Mouse (Mus musculus) heart, embryonic 14.5 days (tissue): ENCODE data around the gene Plagl1. TPM values are rescaled to one million over a fixed set of nuclear protein-coding genes. Genes with fewer than 3 reads are reported as not detected.
A peak's percentile ranks its signal among the peaks of the same experiment; 100 is the strongest.

ENCODE experiments used
- ATAC-seq: fragments of 200-750 bp; cut with Nextera tagmentation; 2 replicates; pipeline ENCODE4 v1.8.0; 2017; ENCODE audit warnings: low read depth, moderate TSS enrichment; ENCODE audit not compliant: insufficient number of reproducible peaks, insufficient read depth, low FRiP score
- H3K27ac ChIP-seq, 2 experiments: fragments of 200-500 bp in 1 of 2; fragments of 300-500 bp in 1 of 2; sonication (generic) in 1 of 2; replicated peaks in 1 of 2; 2 replicates each; pipeline ENCODE4 v1.5.1; 2012 to 2014; ENCODE audit warnings: low read depth in 2 of 2, low read length in 2 of 2, control low read depth in 1 of 2, mild to moderate bottlenecking in 1 of 2, mixed read lengths in 1 of 2; ENCODE audit not compliant: control insufficient read depth in 1 of 2, insufficient read depth in 1 of 2
- H3K27me3 ChIP-seq: fragments of 300-500 bp; sonication (generic); 2 replicates; pipeline ENCODE4 v1.6.1; 2014; ENCODE audit warnings: mild to moderate bottlenecking, low read length, control low read depth; ENCODE audit not compliant: control insufficient read depth, insufficient read depth
- H3K36me3 ChIP-seq: fragments of 300-500 bp; sonication (generic); 2 replicates; pipeline ENCODE4 v1.6.1; 2014; ENCODE audit warnings: mild to moderate bottlenecking, control low read depth, low read length, mixed read lengths; ENCODE audit not compliant: control insufficient read depth, insufficient read depth
- H3K4me1 ChIP-seq, 2 experiments: fragments of 200-500 bp in 1 of 2; fragments of 300-500 bp in 1 of 2; sonication (generic) in 1 of 2; 2 replicates each; pipeline ENCODE4 v1.6.1; 2012 to 2014; ENCODE audit warnings: low read length in 2 of 2, control low read depth in 1 of 2, mixed read lengths in 1 of 2; ENCODE audit not compliant: control insufficient read depth in 2 of 2, insufficient read depth in 2 of 2
- H3K4me2 ChIP-seq: fragments of 300-500 bp; sonication (generic); 2 replicates; pipeline ENCODE4 v1.6.1; 2014; ENCODE audit warnings: mild to moderate bottlenecking, low read length
- H3K4me3 ChIP-seq, 2 experiments: fragments of 200-500 bp in 1 of 2; fragments of 300-500 bp in 1 of 2; sonication (generic) in 1 of 2; 2 replicates each; pipeline ENCODE4 v1.5.1; 2012 to 2014; ENCODE audit warnings: low read length in 2 of 2, mild to moderate bottlenecking in 2 of 2, control low read depth in 1 of 2, low read depth in 1 of 2, moderate library complexity in 1 of 2; ENCODE audit not compliant: control insufficient read depth in 1 of 2, insufficient read depth in 1 of 2
- H3K9ac ChIP-seq: fragments of 300-500 bp; sonication (generic); 2 replicates; pipeline ENCODE4 v1.6.1; 2014; ENCODE audit warnings: mild to moderate bottlenecking, low read length
- H3K9me3 ChIP-seq: fragments of 300-500 bp; sonication (generic); 2 replicates; pipeline ENCODE4 v1.6.1; 2016; ENCODE audit warnings: low read length, control low read depth; ENCODE audit not compliant: control insufficient read depth
- WGBS: fragments of 180-500 bp; shearing (Covaris S2); extraction: QIAGEN DNeasy Blood & Tissue Kit; methylation state at CpG from one replicate; pipeline ENCODE4 v1.1.7; 2014; 5-methylcytosine and 5-hydroxymethylcytosine counted together
- polyA plus RNA-seq: library from polyadenylated mRNA; unstranded; fragments of >200 nt; fragmentation: Nextera tagmentation; extraction: Ambion mirVana; gene quantifications from 2 replicates; pipeline ENCODE4 v1.2.1, GENCODE M21; 2014

Gene Plagl1
- polyA plus RNA-seq, 1 experiment from 2014 or later = 279 TPM

DNA sequence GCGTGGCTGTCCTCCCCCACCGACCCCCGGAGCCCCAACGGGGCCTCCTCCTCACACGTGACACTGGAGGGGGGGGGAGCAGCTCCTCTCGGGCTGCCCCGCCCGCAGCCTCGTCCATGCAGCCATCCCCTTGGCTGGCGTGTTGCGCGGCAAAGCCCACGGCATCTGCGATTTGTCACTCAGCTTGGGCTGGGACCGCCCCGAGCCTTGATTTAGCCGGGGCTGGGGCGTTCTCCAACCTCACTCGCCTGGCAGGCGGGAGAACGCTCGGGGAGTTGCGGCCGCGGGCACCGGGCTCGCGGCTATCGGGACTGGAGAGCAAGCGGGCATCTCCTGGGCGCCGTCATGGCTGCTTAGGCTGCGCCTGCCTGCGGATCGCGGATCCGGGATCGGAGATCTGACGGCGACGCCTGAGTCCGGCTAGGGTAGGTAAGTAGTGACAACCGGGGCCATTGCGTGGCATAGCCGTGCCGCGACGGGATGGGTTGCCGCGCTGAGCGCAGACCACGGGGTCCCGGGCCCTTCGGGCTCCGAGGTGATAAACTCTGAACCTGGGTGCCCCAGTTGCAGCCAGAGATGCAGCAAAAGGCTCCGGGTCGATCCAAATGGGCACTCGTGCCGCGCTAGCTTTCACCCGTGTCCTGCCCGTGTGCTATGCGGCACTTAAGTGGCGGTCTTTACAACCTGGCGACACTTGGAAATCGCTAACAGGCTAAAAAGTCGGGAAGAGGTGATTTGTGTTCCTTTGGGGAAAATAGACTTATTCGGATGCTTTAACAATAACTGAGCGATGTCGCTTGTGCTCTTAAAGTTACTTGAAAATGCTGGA is 30.5 kb downstream of the Plagl1 start:
- Histone ChIP-seq H3K9ac (peak overlapping the region; percentile 82), H3K27ac (peak overlapping the region; percentile 64 to 73), H3K4me3 (peak overlapping the region; percentile 55 to 89), H3K27me3 (no peaks in the 10 kb centered on the region), H3K9me3 (peaks cover 32% of the 10 kb centered on the region), H3K36me3 (peaks cover 2% of the 10 kb centered on the region; the same call in 1 of the 2 replicates), H3K4me2 (peak overlapping the region; percentile 65), H3K4me1 (peaks cover 2 to 5% of the 10 kb centered on the region in 2 experiments; a peak in 1 of 4 replicates)
- peak; percentile 92 for ATAC-seq
- WGBS = 47% methylated on average over 70 of the region's 70 CpGs

DNA sequence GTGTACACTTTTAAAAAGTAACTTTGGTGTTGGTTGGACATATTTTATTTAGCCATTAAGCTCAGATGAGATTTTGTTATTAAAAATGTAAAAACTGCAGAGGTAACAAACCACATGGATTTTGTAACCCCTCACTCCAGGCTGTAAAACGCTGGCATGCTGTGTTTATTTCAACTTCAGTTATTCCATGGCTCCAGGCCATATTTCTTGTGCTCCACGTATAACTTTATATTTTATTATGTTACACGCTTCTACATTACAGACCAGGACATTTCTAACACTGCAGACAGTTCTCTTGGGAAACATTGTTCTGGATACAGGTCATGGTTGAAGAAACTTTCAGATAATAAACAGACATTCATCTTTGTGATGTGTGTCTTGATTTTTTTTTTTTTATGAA is 32.7 kb downstream of the Plagl1 start:
- Histone ChIP-seq H3K4me1 (peaks cover 2 to 5% of the 10 kb centered on the region in 2 experiments; a peak in 1 of 4 replicates), H3K4me3 (peak overlapping the region in 1 of 2 experiments; percentile 55; a peak in 3 of 4 replicates), H3K27ac (no peak overlapping the region), H3K4me2 (peak overlapping the region; percentile 65), H3K9ac (peak overlapping the region; percentile 67), H3K9me3 (peaks cover 32% of the 10 kb centered on the region), H3K36me3 (peaks cover 2% of the 10 kb centered on the region; the same call in 1 of the 2 replicates), H3K27me3 (no peaks in the 10 kb centered on the region)
- 60% methylated on average over 3 of the region's 3 CpGs for WGBS
- no peak for ATAC-seq

DNA sequence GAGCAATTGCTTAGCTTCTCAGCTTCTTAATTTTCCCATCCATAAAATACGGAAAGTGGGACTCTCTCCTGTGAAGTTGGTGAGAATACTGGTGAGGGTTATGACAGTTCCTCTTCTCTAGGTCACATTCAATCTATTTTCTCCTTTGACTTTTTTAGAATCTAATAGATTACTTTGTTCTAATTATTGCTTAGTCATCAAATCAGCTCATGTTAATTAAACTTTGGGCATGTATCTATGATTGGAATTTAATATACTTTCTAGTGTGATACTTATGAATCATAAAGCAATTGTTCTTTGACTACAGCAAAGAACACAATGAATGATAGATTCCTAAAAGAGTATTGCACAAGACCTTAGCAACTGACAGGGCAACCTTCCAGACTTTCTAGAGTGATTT is 38.6 kb downstream of the Plagl1 start:
- 73% methylated on average over 1 of the region's 1 CpGs for WGBS
- H3K9ac ChIP-seq = no peak overlapping the region

DNA sequence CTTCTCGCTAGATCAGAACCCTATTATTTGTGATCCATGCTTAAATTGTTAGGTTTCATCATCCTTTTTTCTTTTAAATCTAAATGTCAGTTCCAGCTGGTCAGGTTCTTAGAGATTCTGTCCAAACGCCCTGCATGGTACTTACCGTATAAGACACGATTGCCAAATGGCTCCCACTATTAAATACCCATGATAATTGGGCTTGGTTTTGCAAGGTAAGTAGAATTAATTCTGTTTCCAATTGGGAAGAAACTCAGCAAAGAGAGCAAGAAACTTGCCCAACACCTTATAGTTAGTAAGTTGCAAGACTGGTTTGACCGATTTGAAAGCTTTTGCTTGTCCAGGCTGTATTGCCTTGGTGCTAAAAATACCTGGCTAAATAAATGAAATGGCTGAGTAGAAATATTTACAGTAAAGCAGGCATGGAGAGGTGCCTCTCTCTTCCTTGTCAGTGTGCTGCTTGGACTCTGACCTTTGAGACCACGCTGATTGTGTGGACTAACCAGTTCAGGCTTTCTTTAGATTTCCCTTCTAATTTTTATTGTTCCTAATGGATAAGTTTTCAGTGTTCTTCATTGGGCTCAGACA is 39.9 kb downstream of the Plagl1 start:
- Histone ChIP-seq H3K27ac (no peak overlapping the region), H3K36me3 (no peaks in the 10 kb centered on the region), H3K9ac (no peak overlapping the region), H3K4me3 (no peak overlapping the region), H3K4me2 (no peak overlapping the region), H3K9me3 (no peaks in the 10 kb centered on the region), H3K4me1 (peaks cover 2 to 23% of the 10 kb centered on the region in 2 experiments; a peak in 3 of 4 replicates), H3K27me3 (no peaks in the 10 kb centered on the region)
- WGBS = 81% methylated on average over 6 of the region's 6 CpGs
- ATAC-seq = no peak

More for the DNA sequence above, 38.6 kb downstream of the Plagl1 start:
- H3K9me3 ChIP-seq = no peaks in the 10 kb centered on the region
- H3K36me3 ChIP-seq = peaks cover 2% of the 10 kb centered on the region; the same call in 1 of the 2 replicates
- H3K4me1 ChIP-seq = peaks cover 4 to 23% of the 10 kb centered on the region in 2 experiments
- no peak for ATAC-seq
- no peak overlapping the region for H3K4me3 ChIP-seq
- H3K4me2 ChIP-seq = no peak overlapping the region; the same call in 1 of the 2 replicates
- no peak overlapping the region for H3K27ac ChIP-seq
- H3K27me3 ChIP-seq = no peaks in the 10 kb centered on the region

DNA sequence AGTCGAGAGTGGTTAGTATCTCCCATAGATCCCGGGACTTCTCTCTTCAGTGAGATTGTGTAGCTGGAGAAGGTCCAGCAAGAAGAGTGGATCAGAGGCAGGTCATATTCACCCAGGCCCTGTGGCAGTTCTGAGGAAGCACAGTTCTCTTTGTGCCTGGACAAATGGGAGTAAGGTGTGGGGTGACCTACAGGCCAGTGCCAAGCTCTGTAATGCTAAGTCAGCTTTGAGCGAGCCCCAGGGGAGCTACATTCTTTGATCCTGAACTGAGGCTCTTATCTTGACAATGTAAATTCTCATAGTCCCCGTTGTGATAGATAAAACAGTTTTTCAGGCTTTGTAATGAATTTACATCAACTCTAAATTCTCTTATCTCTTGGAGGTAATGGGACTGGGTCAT is 42.1 kb downstream of the Plagl1 start:
- no peak overlapping the region for H3K9ac ChIP-seq
- 0 out of 2 replicates have a peak, but pooled peaks cover 7% of the 10 kb centered on the region for H3K36me3 ChIP-seq
- H3K9me3 ChIP-seq = no peaks in the 10 kb centered on the region
- ATAC-seq = no peak
- no peak overlapping the region for H3K27ac ChIP-seq
- H3K4me3 ChIP-seq = no peak overlapping the region
- H3K4me2 ChIP-seq = no peak overlapping the region
- H3K27me3 ChIP-seq = no peaks in the 10 kb centered on the region
- WGBS = 37% methylated on average over 4 of the region's 4 CpGs
- peaks cover 5 to 34% of the 10 kb centered on the region in 2 experiments for H3K4me1 ChIP-seq

DNA sequence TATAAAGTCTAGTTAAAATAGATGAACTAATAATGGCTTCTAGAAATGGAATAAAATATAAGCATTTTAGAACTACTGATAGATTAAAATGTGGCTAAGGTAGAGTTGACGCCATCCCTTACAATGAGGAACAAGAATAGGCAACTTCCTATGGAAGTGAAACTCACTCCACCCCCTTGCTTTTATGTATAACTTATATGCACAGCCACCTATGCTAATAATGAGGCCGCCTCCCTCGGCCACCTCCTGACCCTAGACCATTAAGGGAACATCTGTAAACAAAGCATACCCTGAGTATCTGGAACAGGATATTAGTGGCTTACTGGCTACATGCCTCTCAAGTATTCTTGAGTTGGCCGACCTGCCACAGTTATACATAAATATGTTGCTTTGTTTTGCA is 43.5 kb downstream of the Plagl1 start:
- no peak overlapping the region for H3K4me2 ChIP-seq
- WGBS = 82% methylated on average over 4 of the region's 4 CpGs

DNA sequence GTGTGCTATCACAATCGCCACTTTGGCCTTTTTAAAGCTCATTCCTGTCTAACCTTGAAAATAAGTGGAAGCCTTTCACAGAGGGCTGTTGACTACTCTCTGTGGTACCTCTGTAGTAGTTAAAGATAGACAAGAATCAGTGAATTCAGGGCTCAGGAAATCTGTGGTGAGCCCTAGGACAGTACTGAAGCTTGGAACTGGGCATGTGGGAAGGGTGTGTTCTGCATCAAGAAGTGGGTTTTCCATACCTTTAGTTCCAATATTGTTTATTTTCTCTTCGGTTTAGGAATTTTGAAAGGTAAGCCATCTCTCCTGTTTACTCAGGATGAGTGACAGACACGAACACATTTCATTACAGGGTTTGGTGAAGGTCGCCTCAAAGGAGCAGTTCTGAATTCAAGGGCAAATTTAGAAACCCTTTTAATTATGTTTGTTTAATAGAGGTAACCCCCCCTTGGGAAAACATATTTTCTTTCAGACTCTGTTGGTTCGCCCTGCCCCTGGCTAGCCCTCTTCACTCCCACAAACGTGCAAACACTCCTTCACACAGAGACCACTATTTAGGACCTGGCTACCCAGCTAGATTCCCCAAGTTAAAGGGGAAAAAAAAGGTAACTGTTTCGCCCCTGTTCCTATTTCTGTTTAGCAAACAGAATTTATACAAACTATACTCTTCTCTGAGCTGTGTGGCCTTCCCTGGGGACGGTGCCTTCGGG is 46.8 kb downstream of the Plagl1 start:
- Histone ChIP-seq H3K27ac (peak overlapping the region; percentile 61 to 67), H3K36me3 (peaks cover 33% of the 10 kb centered on the region; the same call in 1 of the 2 replicates), H3K9me3 (no peaks in the 10 kb centered on the region), H3K9ac (no peak overlapping the region), H3K27me3 (no peaks in the 10 kb centered on the region), H3K4me1 (peaks cover 12 to 59% of the 10 kb centered on the region in 2 experiments), H3K4me2 (no peak overlapping the region), H3K4me3 (no peak overlapping the region)
- 70% methylated on average over 9 of the region's 9 CpGs for WGBS
- no peak for ATAC-seq

More for the DNA sequence above, 43.5 kb downstream of the Plagl1 start:
- Histone ChIP-seq H3K4me3 (no peak overlapping the region), H3K27ac (no peak overlapping the region), H3K27me3 (no peaks in the 10 kb centered on the region), H3K9ac (no peak overlapping the region), H3K36me3 (peaks cover 13% of the 10 kb centered on the region; the same call in 1 of the 2 replicates), H3K4me1 (peaks cover 8 to 44% of the 10 kb centered on the region in 2 experiments), H3K9me3 (no peaks in the 10 kb centered on the region)
- ATAC-seq = no peak
